Mouse (Mus musculus) testis, adult 2 months (tissue): Measurements from ENCODE around the gene Pawr.

Source experiments
- CTCF ChIP-seq: fragments of 200-500 bp; IDR thresholded peaks from 2 replicates; pipeline ENCODE4 v1.5.1; 2012; ENCODE audit warnings: low read depth, mild to moderate bottlenecking, inconsistent platforms, low read length, moderate library complexity; ENCODE audit not compliant: control insufficient read depth, insufficient read depth, insufficient replicate concordance
- POLR2A ChIP-seq: fragments of 200-500 bp; IDR thresholded peaks from 2 replicates; pipeline ENCODE4 v1.6.1; 2012; ENCODE audit warnings: low read depth, mild to moderate bottlenecking, inconsistent platforms, low read length, moderate library complexity; ENCODE audit not compliant: control insufficient read depth

DNA sequence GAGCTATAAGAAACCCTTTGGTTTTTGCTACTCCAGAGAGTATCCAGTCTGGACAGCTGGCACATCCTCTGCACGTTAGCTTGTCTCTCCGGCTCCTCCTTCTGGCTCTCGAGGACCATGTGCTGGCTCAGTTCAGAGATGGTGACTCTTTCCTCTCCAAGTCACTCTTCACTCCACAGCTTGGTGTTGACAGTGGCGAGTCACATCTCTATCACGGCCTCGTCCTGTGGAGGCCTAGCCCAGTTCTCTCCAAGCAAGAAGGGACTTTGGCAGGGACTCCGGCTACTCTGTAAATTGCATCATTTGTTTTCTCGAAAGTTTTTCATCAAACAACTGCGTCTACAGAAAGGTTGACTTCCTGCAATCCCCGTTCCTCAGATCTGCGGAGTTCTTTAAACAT is 116.5 kb downstream of the Pawr start:
- TF ChIP-seq CTCF (no peak), POLR2A (no peak)
